In genomic region chr19:11992441-11993029, GRCm38 (mm10) we compare ENCODE assay signal across 26 mouse cellular contexts. TPM values are rescaled to one million over a fixed set of nuclear protein-coding genes. Genes with fewer than 3 reads are reported as not detected.
DNase-seq lines count a peak whose midpoint lies in the region; ATAC-seq and TF ChIP-seq lines count a peak whose summit lies in the region.
"Had no signal": no experiment of that assay in that cellular context is flagged by ENCODE, and none has a peak within 500 bp of the region (broad histone marks: within the 10 kb centered on the region; RNA-seq: fewer than 3 reads in every experiment).

No protein-coding gene starts in this region.

- H3K4me3 ChIP-seq in layer of hippocampus, adult 2 months, result no peak overlapping the region
- H3K4me3 ChIP-seq in G1E (ENCODE audit: low read depth, low read length), result no peak overlapping the region; the same call in 1 of the 2 replicates
- no peak overlapping the region for H3K4me3 ChIP-seq in forebrain, embryonic 15.5 days
- H3K4me3 ChIP-seq: embryonic facial prominence, embryonic 13.5 days; forebrain, embryonic 12.5 days; gastrocnemius, adult 2 months; heart, adult 2 months; heart, embryonic 12.5 days; hindbrain, embryonic 15.5 days had no signal

- peak; percentile 21 to 35 for DNase-seq in cerebellum, postnatal 10 days
- no peak for DNase-seq in cerebellum, postnatal 25 days
- no peak for DNase-seq in layer of hippocampus, adult 2 months (ENCODE audit: low spot score in 2 of 2)
- DNase-seq in layer of hippocampus, adult 11-12 months (ENCODE audit: low spot score), result no peak
- DNase-seq in G1E (ENCODE audit: low spot score) (peak; percentile 43), adipocyte (ENCODE audit: low spot score) (peak; percentile 65)
- DNase-seq: adrenal gland, adult 2 months; cerebellum, adult 11 months; cerebellum, adult 8-10 months; cerebellum, postnatal 36 days; forebrain, postnatal 0 days; gastrocnemius, adult 2 months; gastrocnemius, postnatal 25 days; heart, adult 2 months; kidney, adult 18-20 months had no signal

- no peaks in the 10 kb centered on the region for H3K9me3 ChIP-seq in G1E (replicated peaks)
- no peaks in the 10 kb centered on the region for H3K9me3 ChIP-seq in forebrain, embryonic 15.5 days
- H3K9me3 ChIP-seq: embryonic facial prominence, embryonic 13.5 days; forebrain, embryonic 12.5 days; heart, embryonic 12.5 days; hindbrain, embryonic 15.5 days had no signal

- TF ChIP-seq CTCF in layer of hippocampus, adult 2 months (conservative IDR thresholded peaks at IDR 0.05), result no peak
- no peak for TF ChIP-seq CTCF in G1E (IDR thresholded peaks at IDR 0.05; ENCODE audit: low read depth, low read length)

- 92% methylated on average over 10 of the region's 10 CpGs for WGBS in forebrain, embryonic 15.5 days

- H3K27ac ChIP-seq in layer of hippocampus, adult 2 months, result peak overlapping the region; percentile 43; the same call in 1 of the 2 replicates
- H3K27ac ChIP-seq in forebrain, embryonic 15.5 days (replicated peaks), result no peak overlapping the region
- H3K27ac ChIP-seq: embryonic facial prominence, embryonic 13.5 days; forebrain, embryonic 12.5 days; heart, adult 2 months; hindbrain, embryonic 15.5 days had no signal

- H3K4me2 ChIP-seq in forebrain, embryonic 15.5 days (replicated peaks), result no peak overlapping the region
- H3K4me2 ChIP-seq: embryonic facial prominence, embryonic 13.5 days; forebrain, embryonic 12.5 days; heart, embryonic 12.5 days; hindbrain, embryonic 15.5 days had no signal

- H3K36me3 ChIP-seq in G1E (replicated peaks), result peaks cover 75% of the 10 kb centered on the region
- H3K36me3 ChIP-seq in forebrain, embryonic 15.5 days, result peaks cover 72% of the 10 kb centered on the region

- no peak overlapping the region for H3K9ac ChIP-seq in forebrain, embryonic 15.5 days (replicated peaks)
- H3K9ac ChIP-seq: embryonic facial prominence, embryonic 13.5 days; forebrain, embryonic 12.5 days; forebrain, postnatal 0 days; heart, embryonic 12.5 days; hindbrain, embryonic 15.5 days had no signal

- H3K27me3 ChIP-seq in G1E (ENCODE audit: insufficient read depth, low read length), result no peaks in the 10 kb centered on the region
- no peaks in the 10 kb centered on the region for H3K27me3 ChIP-seq in forebrain, embryonic 15.5 days
- H3K27me3 ChIP-seq: CH12.LX; embryonic facial prominence, embryonic 13.5 days; forebrain, embryonic 12.5 days; heart, embryonic 12.5 days; hindbrain, embryonic 15.5 days had no signal

- peak; percentile 74 for ATAC-seq in G1E (ENCODE audit: extremely low read depth, insufficient number of reproducible peaks, low FRiP score, poor library complexity, severe bottlenecking)
- ATAC-seq in forebrain, embryonic 15.5 days (replicated peaks), result no peak
- ATAC-seq: forebrain, postnatal 0 days had no signal

- peaks cover 40% of the 10 kb centered on the region for H3K4me1 ChIP-seq in G1E (ENCODE audit: insufficient read depth, low read depth, low read length)
- H3K4me1 ChIP-seq in forebrain, embryonic 15.5 days, result no peaks in the 10 kb centered on the region
- H3K4me1 ChIP-seq: embryonic facial prominence, embryonic 13.5 days; forebrain, embryonic 12.5 days; hindbrain, embryonic 15.5 days had no signal

RNA-seq across cellular contexts. Expression of gene Osbp, which starts 26.8 kb away (rescaled TPM):
- total RNA-seq in layer of hippocampus, adult 2 months (2021), result 10 to 100 TPM; 50.3 to 50.9 TPM
- total RNA-seq in G1E (2014; fragmentation: Nextera tagmentation) (44.8 and 50.4 TPM in 2 replicates), G1E (2017) (28.9 and 32.1 TPM in 2 replicates)
- polyA plus RNA-seq in G1E (2012), result 10.2 and 12.2 TPM in 2 replicates
- polyA plus RNA-seq in forebrain, embryonic 15.5 days (2015; fragmentation: Nextera tagmentation; extraction: Ambion mirVana), result 4.3 and 4.9 TPM in 2 replicates

RNA-seq across cellular contexts. Expression of gene Olfr1423, which starts 48.6 kb away (rescaled TPM):
- not detected for total RNA-seq in layer of hippocampus, adult 2 months (2021)
- total RNA-seq in G1E (2014; fragmentation: Nextera tagmentation) (not detected in 2 replicates), G1E (2017) (0.05 and 0.12 TPM in 2 replicates)
- polyA plus RNA-seq in G1E (2012), result not detected in 2 replicates
- polyA plus RNA-seq in forebrain, embryonic 15.5 days (2015; fragmentation: Nextera tagmentation; extraction: Ambion mirVana), result not detected in 2 replicates
- total RNA-seq: adrenal gland, adult 2 months; adrenal gland, postnatal 4 days; CH12.LX; forebrain, postnatal 0 days; gastrocnemius, adult 2 months; gastrocnemius, postnatal 25 days; heart, adult 2 months; heart, postnatal 36 days had no signal
- polyA plus RNA-seq: adrenal gland, adult 2 months; brain, embryonic 14.5 days; embryonic facial prominence, embryonic 13.5 days; forebrain, postnatal 0 days; heart, adult 2 months; heart, embryonic 12.5 days; heart, embryonic 16.5 days; hindbrain, embryonic 11.5 days; hindbrain, embryonic 15.5 days had no signal

Comparison
In these comparisons a context has a peak if more than half of its experiments do, and no peak if none do; other contexts are left out.
1. DNase-seq: peak in cerebellum, postnatal 10 days (2 of 2), G1E (single experiment) and adipocyte (single experiment); none in cerebellum, postnatal 25 days (0 of 2), layer of hippocampus, adult 2 months (0 of 2) and layer of hippocampus, adult 11-12 months (single experiment).